Mouse (Mus musculus) heart, embryonic 14.5 days (tissue): ENCODE measurements around the gene Mtcp1. TPM values are rescaled to one million over a fixed set of nuclear protein-coding genes. Genes with fewer than 3 reads are reported as not detected.

Source experiments
- ATAC-seq: fragments of 200-750 bp; cut with Nextera tagmentation; 2 replicates; pipeline ENCODE4 v1.8.0; 2017; ENCODE audit warnings: low read depth, moderate TSS enrichment; ENCODE audit not compliant: insufficient number of reproducible peaks, insufficient read depth, low FRiP score
- H3K27ac ChIP-seq, 2 experiments: fragments of 200-500 bp in 1 of 2; fragments of 300-500 bp in 1 of 2; sonication (generic) in 1 of 2; replicated peaks in 1 of 2; 2 replicates each; pipeline ENCODE4 v1.5.1; 2012 to 2014; ENCODE audit warnings: low read depth in 2 of 2, low read length in 2 of 2, control low read depth in 1 of 2, mild to moderate bottlenecking in 1 of 2, mixed read lengths in 1 of 2; ENCODE audit not compliant: control insufficient read depth in 1 of 2, insufficient read depth in 1 of 2
- H3K27me3 ChIP-seq: fragments of 300-500 bp; sonication (generic); 2 replicates; pipeline ENCODE4 v1.6.1; 2014; ENCODE audit warnings: mild to moderate bottlenecking, low read length, control low read depth; ENCODE audit not compliant: control insufficient read depth, insufficient read depth
- H3K36me3 ChIP-seq: fragments of 300-500 bp; sonication (generic); 2 replicates; pipeline ENCODE4 v1.6.1; 2014; ENCODE audit warnings: mild to moderate bottlenecking, control low read depth, low read length, mixed read lengths; ENCODE audit not compliant: control insufficient read depth, insufficient read depth
- H3K4me1 ChIP-seq, 2 experiments: fragments of 200-500 bp in 1 of 2; fragments of 300-500 bp in 1 of 2; sonication (generic) in 1 of 2; 2 replicates each; pipeline ENCODE4 v1.6.1; 2012 to 2014; ENCODE audit warnings: low read length in 2 of 2, control low read depth in 1 of 2, mixed read lengths in 1 of 2; ENCODE audit not compliant: control insufficient read depth in 2 of 2, insufficient read depth in 2 of 2
- H3K4me2 ChIP-seq: fragments of 300-500 bp; sonication (generic); 2 replicates; pipeline ENCODE4 v1.6.1; 2014; ENCODE audit warnings: mild to moderate bottlenecking, low read length
- H3K4me3 ChIP-seq, 2 experiments: fragments of 200-500 bp in 1 of 2; fragments of 300-500 bp in 1 of 2; sonication (generic) in 1 of 2; 2 replicates each; pipeline ENCODE4 v1.5.1; 2012 to 2014; ENCODE audit warnings: low read length in 2 of 2, mild to moderate bottlenecking in 2 of 2, control low read depth in 1 of 2, low read depth in 1 of 2, moderate library complexity in 1 of 2; ENCODE audit not compliant: control insufficient read depth in 1 of 2, insufficient read depth in 1 of 2
- H3K9ac ChIP-seq: fragments of 300-500 bp; sonication (generic); 2 replicates; pipeline ENCODE4 v1.6.1; 2014; ENCODE audit warnings: mild to moderate bottlenecking, low read length
- H3K9me3 ChIP-seq: fragments of 300-500 bp; sonication (generic); 2 replicates; pipeline ENCODE4 v1.6.1; 2016; ENCODE audit warnings: low read length, control low read depth; ENCODE audit not compliant: control insufficient read depth
- WGBS: fragments of 180-500 bp; shearing (Covaris S2); extraction: QIAGEN DNeasy Blood & Tissue Kit; methylation state at CpG from one replicate; pipeline ENCODE4 v1.1.7; 2014; 5-methylcytosine and 5-hydroxymethylcytosine counted together
- polyA plus RNA-seq: library from polyadenylated mRNA; unstranded; fragments of >200 nt; fragmentation: Nextera tagmentation; extraction: Ambion mirVana; gene quantifications from 2 replicates; pipeline ENCODE4 v1.2.1, GENCODE M21; 2014

Mtcp1 gene
- polyA plus RNA-seq, 1 experiment from 2014 or later = 8.8 TPM

GRCm38 (mm10) chrX:75381699-75382098 is 34.7 kb downstream of the Mtcp1 start:
- Histone ChIP-seq H3K9me3 (no peaks in the 10 kb centered on the region), H3K4me2 (peak overlapping the region; percentile 60), H3K27ac (peak overlapping the region in 1 of 2 experiments; percentile 92; a peak in 2 of 4 replicates), H3K4me1 (no peaks in the 10 kb centered on the region), H3K4me3 (peak overlapping the region in 1 of 2 experiments; percentile 53; a peak in 3 of 4 replicates), H3K36me3 (no peaks in the 10 kb centered on the region), H3K27me3 (no peaks in the 10 kb centered on the region), H3K9ac (peak overlapping the region; percentile 81)
- 74% methylated on average over 5 of the region's 5 CpGs for WGBS
- ATAC-seq = no peak

DNA sequence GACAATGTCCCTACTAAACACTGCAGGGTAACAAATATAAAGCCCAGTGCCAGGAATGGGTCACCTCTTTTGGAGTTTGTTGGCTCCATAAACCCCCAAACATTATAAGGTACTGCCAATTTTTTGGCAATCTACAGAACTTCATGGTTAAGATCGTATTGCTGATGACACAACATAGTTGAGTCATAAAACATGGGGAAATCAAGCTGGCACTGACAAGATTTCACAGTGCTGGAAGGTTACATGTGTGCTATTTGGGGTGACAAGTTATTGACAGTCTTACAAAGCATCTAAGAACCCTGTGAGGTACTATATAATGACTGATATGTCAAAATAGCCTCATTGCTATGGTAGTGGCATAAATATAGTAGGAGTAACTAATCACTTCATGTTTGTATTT is 35.2 kb downstream of the Mtcp1 start:
- Histone ChIP-seq H3K9me3 (no peaks in the 10 kb centered on the region), H3K4me3 (no peak overlapping the region), H3K27ac (no peak overlapping the region), H3K9ac (no peak overlapping the region), H3K27me3 (no peaks in the 10 kb centered on the region), H3K4me2 (no peak overlapping the region), H3K36me3 (no peaks in the 10 kb centered on the region), H3K4me1 (no peaks in the 10 kb centered on the region)
- ATAC-seq = no peak
- WGBS = 62% methylated on average over 1 of the region's 1 CpGs

DNA sequence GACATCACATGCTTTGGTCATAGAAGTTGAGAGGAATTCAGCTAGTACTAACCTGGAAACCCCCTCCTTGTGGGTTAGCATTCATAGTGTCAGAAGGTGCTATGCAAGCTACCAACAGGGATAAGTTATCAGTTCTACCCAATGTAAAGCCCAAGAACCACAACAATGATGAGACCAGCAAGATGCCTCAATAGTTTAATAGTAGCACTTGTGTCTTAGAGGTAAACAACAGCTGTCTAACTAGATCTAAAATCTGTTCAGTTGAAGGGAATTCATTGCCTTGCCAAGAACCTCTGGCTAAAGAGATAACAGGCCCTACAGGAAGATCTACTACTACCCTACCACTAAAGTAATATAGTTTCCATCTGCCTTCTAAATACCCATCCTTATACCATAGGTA is 39.6 kb downstream of the Mtcp1 start:
- H3K4me2 ChIP-seq = no peak overlapping the region
- no peak for ATAC-seq
- no peak overlapping the region for H3K27ac ChIP-seq
- no peaks in the 10 kb centered on the region for H3K36me3 ChIP-seq
- no peaks in the 10 kb centered on the region for H3K9me3 ChIP-seq
- H3K4me1 ChIP-seq = no peaks in the 10 kb centered on the region
- no peaks in the 10 kb centered on the region for H3K27me3 ChIP-seq
- H3K4me3 ChIP-seq = no peak overlapping the region
- no peak overlapping the region for H3K9ac ChIP-seq

DNA sequence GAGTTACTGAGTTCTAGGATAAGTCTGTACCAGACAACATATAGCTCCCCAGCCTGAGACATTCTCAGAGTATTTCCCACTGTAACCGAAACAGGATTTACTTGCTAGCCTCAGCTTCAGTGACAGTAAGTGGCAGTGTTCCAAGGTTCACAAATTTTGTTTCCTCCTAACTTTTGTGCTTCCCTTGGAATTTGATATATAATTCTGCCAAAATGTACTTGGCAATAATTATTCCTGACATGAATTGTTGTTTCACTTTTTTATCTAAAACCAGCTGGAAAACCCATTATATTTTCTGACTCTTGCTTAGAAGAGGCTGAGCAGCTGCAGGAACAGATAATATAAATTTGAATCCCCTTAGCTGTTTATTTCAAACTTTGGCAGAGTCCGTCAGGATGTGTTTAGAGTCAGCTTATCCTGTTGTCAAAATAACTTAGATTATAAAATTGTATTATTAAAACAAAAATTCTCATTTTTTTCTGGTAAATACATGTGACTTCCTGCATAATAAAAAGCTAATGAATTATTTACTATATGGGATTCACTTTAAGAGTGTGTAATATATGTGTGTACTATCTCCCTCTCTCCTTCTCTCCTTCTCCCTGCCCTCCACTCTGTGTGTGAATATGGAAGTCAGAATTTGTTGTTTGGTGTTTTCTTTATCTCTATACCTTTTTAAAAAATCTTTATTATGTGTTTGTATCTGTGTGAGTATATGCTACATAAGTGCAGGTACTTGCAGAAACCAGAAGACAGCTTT is 43.5 kb downstream of the Mtcp1 start:
- Histone ChIP-seq H3K9ac (no peak overlapping the region), H3K36me3 (no peaks in the 10 kb centered on the region), H3K9me3 (no peaks in the 10 kb centered on the region), H3K27ac (no peak overlapping the region), H3K27me3 (no peaks in the 10 kb centered on the region), H3K4me3 (no peak overlapping the region), H3K4me1 (peaks cover 0 to 4% of the 10 kb centered on the region in 2 experiments; a peak in 1 of 4 replicates), H3K4me2 (no peak overlapping the region)
- 54% methylated on average over 2 of the region's 2 CpGs for WGBS
- no peak for ATAC-seq

DNA sequence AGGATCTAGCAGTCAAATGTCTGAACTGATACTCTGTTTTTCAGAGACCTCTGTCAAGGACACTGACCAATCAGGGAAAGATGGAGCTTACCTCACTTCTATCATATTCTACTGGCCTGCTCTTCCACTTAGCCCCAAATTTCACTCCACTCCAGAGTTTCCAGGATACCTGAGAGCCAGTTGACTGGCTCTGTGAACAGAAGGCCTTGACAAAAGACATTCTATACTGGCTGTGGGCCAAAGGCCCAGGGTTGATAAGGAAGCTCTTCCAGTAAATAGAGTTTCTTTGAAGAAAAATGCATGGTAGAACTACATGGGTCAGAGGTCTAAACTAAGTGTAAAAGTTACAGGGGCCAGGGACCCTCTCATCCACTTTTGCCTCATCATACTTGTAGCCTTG is 46.2 kb downstream of the Mtcp1 start:
- H3K9ac ChIP-seq = no peak overlapping the region
- no peak overlapping the region for H3K4me2 ChIP-seq
- peaks cover 0 to 4% of the 10 kb centered on the region in 2 experiments; a peak in 1 of 4 replicates for H3K4me1 ChIP-seq
- peak; percentile 35; the same call in 1 of the 2 replicates for ATAC-seq
- H3K4me3 ChIP-seq = no peak overlapping the region
- no peaks in the 10 kb centered on the region for H3K36me3 ChIP-seq
- 0 out of 4 replicates have a peak overlapping the region, but pooled peaks of 1 of the 2 experiments have one; percentile 24 for H3K27ac ChIP-seq
- H3K9me3 ChIP-seq = no peaks in the 10 kb centered on the region
- H3K27me3 ChIP-seq = no peaks in the 10 kb centered on the region

Other genes with a start within 250 kb of the Mtcp1 start
- 100 and 108 TPM in 2 replicates for gene Fundc2, start 34.2 kb downstream of the Mtcp1 start, polyA plus RNA-seq
- 3.1 and 4.1 TPM in 2 replicates for gene F8, start 34.0 kb downstream of the Mtcp1 start, polyA plus RNA-seq
- 22.1 and 23.9 TPM in 2 replicates for gene Cmc4, start within 50 bp of the Mtcp1 start, polyA plus RNA-seq
- 49.8 and 50.2 TPM in 2 replicates for gene Brcc3, start within 50 bp of the Mtcp1 start, polyA plus RNA-seq
- 156 and 169 TPM in 2 replicates for gene Vbp1, start 97.7 kb upstream of the Mtcp1 start, polyA plus RNA-seq
- gene Rab39b, start 161.6 kb upstream of the Mtcp1 start, polyA plus RNA-seq = 0.20 and 0.30 TPM in 2 replicates